16 mouse cellular contexts compared by ENCODE assay signal in the genomic region with DNA sequence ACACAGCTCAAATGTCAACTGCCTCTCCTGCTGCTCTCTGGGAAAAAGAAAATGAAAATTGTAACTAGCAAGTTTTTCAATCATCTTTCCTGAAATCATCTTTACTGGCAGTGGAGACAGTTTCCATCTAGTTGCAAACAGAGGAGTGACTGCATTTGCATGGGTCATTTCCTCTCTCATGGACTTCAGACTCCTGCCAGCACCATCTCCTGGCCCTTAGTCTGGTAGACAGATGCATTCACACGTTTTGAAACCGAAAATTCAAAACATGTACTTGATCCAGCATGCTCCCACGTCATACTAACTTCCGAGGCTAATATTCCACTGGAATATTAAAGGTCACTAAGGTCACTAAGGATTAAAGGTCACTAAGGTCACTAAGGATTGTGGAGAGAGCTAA. TPM values are rescaled to one million over a fixed set of nuclear protein-coding genes. Genes with fewer than 3 reads are reported as not detected.
"Had no signal": no experiment of that assay in that cellular context is flagged by ENCODE, and none has a peak within 500 bp of the region (broad histone marks: within the 10 kb centered on the region; RNA-seq: fewer than 3 reads in every experiment).

No protein-coding gene starts in this region.

RNA-seq across cellular contexts. Expression of gene Gm3248, which starts 0.9 kb away (rescaled TPM):
- polyA plus RNA-seq: liver, postnatal 0 days; macrophage; thymus, adult 2 months had no signal

RNA-seq across cellular contexts. Expression of gene Gm3453, which starts 16.5 kb away (rescaled TPM):
- polyA plus RNA-seq: liver, postnatal 0 days; lung, adult 2 months; lung, embryonic 15.5 days; lung, postnatal 0 days; macrophage; midbrain, embryonic 11.5 days; midbrain, embryonic 13.5 days; midbrain, embryonic 15.5 days; midbrain, postnatal 0 days; neural tube, embryonic 12.5 days; neural tube, embryonic 14.5 days; spleen, adult 2 months; stomach, embryonic 15.5 days; stomach, postnatal 0 days; thymus, adult 2 months; urinary bladder, adult 2 months had no signal
